Comparison of ENCODE assay signal across 24 mouse cellular contexts in the genomic region with DNA sequence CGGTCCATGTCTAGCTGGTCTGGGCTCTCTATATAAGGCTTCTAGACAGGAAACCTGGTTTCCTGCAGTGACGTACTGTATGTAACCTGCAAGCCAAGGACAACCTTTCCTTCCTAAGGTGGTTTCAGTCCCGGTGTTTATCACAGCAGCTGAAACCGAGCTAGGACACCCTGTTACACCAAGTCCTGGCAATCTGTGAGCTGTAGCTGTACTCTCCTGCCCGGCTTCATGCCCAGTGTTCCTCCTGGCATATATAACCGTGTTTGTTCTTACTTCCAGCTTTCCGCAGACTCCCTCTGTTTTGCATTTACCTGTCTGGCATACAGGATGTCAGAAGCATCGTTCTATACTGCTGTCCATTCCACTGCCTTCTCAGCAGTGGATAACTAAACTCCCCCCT. TPM values are rescaled to one million over a fixed set of nuclear protein-coding genes. Genes with fewer than 3 reads are reported as not detected.
A peak's percentile ranks its signal among the peaks of the same experiment; 100 is the strongest.
DNase-seq lines count a peak whose midpoint lies in the region; TF ChIP-seq lines count a peak whose summit lies in the region.
"Had no signal": no experiment of that assay in that cellular context is flagged by ENCODE, and none has a peak within 500 bp of the region (broad histone marks: within the 10 kb centered on the region; RNA-seq: fewer than 3 reads in every experiment).

No protein-coding gene starts in this region.

- H3K4me3 ChIP-seq in gastrocnemius, adult 2 months = no peak overlapping the region
- H3K4me3 ChIP-seq: forebrain, embryonic 13.5 days; hindbrain, embryonic 13.5 days; limb, embryonic 12.5 days; liver, embryonic 15.5 days; midbrain, embryonic 15.5 days; neural tube, embryonic 15.5 days; stomach, embryonic 15.5 days had no signal

- intact Hi-C loops in gastrocnemius, adult 2 months (cut with DNase I) = no loop called here
- intact Hi-C loops in gastrocnemius, postnatal 36 days (cut with DNase I) = no loop called here

- H3K27ac ChIP-seq in gastrocnemius, adult 2 months = no peak overlapping the region
- H3K27ac ChIP-seq: forebrain, embryonic 13.5 days; hindbrain, embryonic 13.5 days; kidney, postnatal 0 days; limb, embryonic 12.5 days; liver, embryonic 15.5 days; midbrain, embryonic 15.5 days; neural tube, embryonic 15.5 days; stomach, embryonic 15.5 days had no signal

- peak; percentile 6 for DNase-seq in cerebellum, adult 11 months
- no peak for DNase-seq in cerebellum, postnatal 4 days (ENCODE audit: low spot score in 2 of 2)
- DNase-seq in gastrocnemius, adult 2 months = peak; percentile 42
- no peak for DNase-seq in gastrocnemius, postnatal 36 days
- peak; percentile 47 for DNase-seq in heart, adult 8-10 months (ENCODE audit: low spot score)
- no peak for DNase-seq in heart, postnatal 4 days
- DNase-seq in cerebellum, adult 9-11 months = peak; percentile 31
- DNase-seq in kidney, postnatal 25 days = no peak
- DNase-seq: adrenal gland, adult 8-10 months; kidney, adult 8-10 months; layer of hippocampus, adult 9-11 months; lung, embryonic 14.5 days; lung, postnatal 14 days; right cerebral cortex, postnatal 25 days had no signal

- no peak for TF ChIP-seq CTCF in gastrocnemius, adult 2 months (IDR thresholded peaks at IDR 0.05)

RNA-seq across cellular contexts. Expression of a gene that starts 51.4 kb away (rescaled TPM):
- 1 to 10 TPM; 6.4 to 7.3 TPM for total RNA-seq in gastrocnemius, adult 2 months (2021)
- 1 to 10 TPM; 6.3 to 7.2 TPM for total RNA-seq in gastrocnemius, postnatal 36 days (2021)
- total RNA-seq in heart, adult 8-10 months (2022) = 10 to 100 TPM; 11.9 to 14.3 (median 13.3) TPM
- total RNA-seq in heart, postnatal 4 days (2021) = 10 to 100 TPM; 24.8 to 25.2 TPM

RNA-seq across cellular contexts. Expression of a gene that starts 59.5 kb away (rescaled TPM):
- total RNA-seq in gastrocnemius, adult 2 months (2021) = 10 to 100 TPM; 48.9 to 54.2 TPM
- 10 to 100 TPM; 39.0 to 40.1 TPM for total RNA-seq in gastrocnemius, postnatal 36 days (2021)
- 10 to 100 TPM; 25.5 to 40.5 (median 31.9) TPM for total RNA-seq in heart, adult 8-10 months (2022)
- 10 to 100 TPM; 35.3 to 39.5 TPM for total RNA-seq in heart, postnatal 4 days (2021)
- total RNA-seq: granulocyte monocyte progenitor cell, adult 5-6 weeks; liver, adult 2 months had no signal

Comparison
In these comparisons a context has a peak if more than half of its experiments do, and no peak if none do; other contexts are left out.
1. DNase-seq: peak in cerebellum, adult 11 months (single experiment), gastrocnemius, adult 2 months (single experiment), heart, adult 8-10 months (single experiment) and cerebellum, adult 9-11 months (single experiment); none in cerebellum, postnatal 4 days (0 of 2), gastrocnemius, postnatal 36 days (0 of 2), heart, postnatal 4 days (single experiment) and kidney, postnatal 25 days (0 of 2).